Mouse (Mus musculus): ENCODE data around the gene Jmjd6. TPM values are rescaled to one million over a fixed set of nuclear protein-coding genes. Genes with fewer than 3 reads are reported as not detected.

Gene Jmjd6
- total and polyA plus RNA-seq, 3 experiments = 106 to 116 (median 109) TPM

- peaks cover 25% of the 10 kb centered on the region for H3K79me2 ChIP-seq (replicated peaks; ENCODE audit: control insufficient read depth, extremely low read depth, insufficient read depth, poor library complexity, severe bottlenecking)
- H3K36me3 ChIP-seq (replicated peaks in 1 of 2; ENCODE audit: control insufficient read depth in 1 of 2, insufficient read depth in 1 of 2, low read length in 1 of 2) = peaks cover 71 to 91% of the 10 kb centered on the region in 2 experiments
- in situ Hi-C loops (cut with MboI; ENCODE audit: low pct_ligation_motif_present, low pct_unique_long_range_greater_than_20kb, low sequenced_read_pairs) = no loop called here
- H3K4me3 ChIP-seq (replicated peaks in 1 of 3; ENCODE audit: low read depth in 2 of 3, low read length in 2 of 3, poor library complexity in 1 of 3) = no peak overlapping the region
- DNase-seq (ENCODE audit: extremely low read depth) = no peak
- H3K27me3 ChIP-seq (replicated peaks) = no peaks in the 10 kb centered on the region
- no peak overlapping the region for H3K27ac ChIP-seq (ENCODE audit: insufficient read depth, low read depth)
- peaks cover 15 to 51% of the 10 kb centered on the region in 2 experiments for H3K4me1 ChIP-seq (ENCODE audit: control insufficient read depth in 1 of 2, insufficient read depth in 2 of 2)
- H3K9me3 ChIP-seq (replicated peaks; ENCODE audit: low read length) = no peaks in the 10 kb centered on the region
- TF ChIP-seq TCF12 (IDR thresholded peaks at IDR 0.05; ENCODE audit: low read depth, low read length) (no peak), MEF2A (IDR thresholded peaks at IDR 0.05; ENCODE audit: borderline replicate concordance, low read depth, low read length) (no peak)
- H3K9ac ChIP-seq (ENCODE audit: insufficient read depth, low read depth) = no peak overlapping the region
- H3K4me2 ChIP-seq (ENCODE audit: insufficient read depth, low read depth, poor library complexity, severe bottlenecking) = no peak overlapping the region
- dilution Hi-C loops (cut with MboI; ENCODE audit: extremely low pct_ligation_motif_present, extremely low pct_unique_long_range_greater_than_20kb, low sequenced_read_pairs) = no loop called here
Measured at GRCm38 (mm10) chr11:116837441-116837840, 5.8 kb downstream of the Jmjd6 start.

DNA sequence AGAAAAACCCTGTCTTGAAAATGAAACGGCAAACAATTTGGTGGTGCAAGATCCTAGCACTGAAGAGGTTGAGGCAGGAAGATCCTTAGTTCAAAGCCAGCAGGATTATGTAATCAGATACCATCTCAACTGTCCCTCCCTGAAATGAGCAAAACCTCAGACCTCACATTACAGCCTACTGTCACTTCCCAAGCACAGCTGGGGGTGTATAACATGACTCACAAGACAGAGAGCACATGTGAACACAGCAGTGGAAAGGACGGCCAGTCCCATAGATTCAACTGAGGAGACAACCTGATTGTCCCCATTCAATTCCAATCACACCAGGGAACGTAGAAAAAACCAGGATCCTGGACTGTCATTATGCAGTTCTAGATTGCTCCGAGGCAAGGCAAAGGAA lies 7.0 kb downstream of the Jmjd6 start:
- H3K4me2 ChIP-seq (ENCODE audit: insufficient read depth, low read depth, poor library complexity, severe bottlenecking) = no peak overlapping the region
- H3K9me3 ChIP-seq (replicated peaks; ENCODE audit: low read length) = no peaks in the 10 kb centered on the region
- in situ Hi-C loops (cut with MboI; ENCODE audit: low pct_ligation_motif_present, low pct_unique_long_range_greater_than_20kb, low sequenced_read_pairs) = no loop called here
- H3K27ac ChIP-seq (ENCODE audit: insufficient read depth, low read depth) = no peak overlapping the region
- peaks cover 71 to 94% of the 10 kb centered on the region in 2 experiments for H3K36me3 ChIP-seq (replicated peaks in 1 of 2; ENCODE audit: control insufficient read depth in 1 of 2, insufficient read depth in 1 of 2, low read length in 1 of 2)
- peaks cover 13% of the 10 kb centered on the region for H3K79me2 ChIP-seq (replicated peaks; ENCODE audit: control insufficient read depth, extremely low read depth, insufficient read depth, poor library complexity, severe bottlenecking)
- no peak for DNase-seq (ENCODE audit: extremely low read depth)
- TF ChIP-seq ELF1 (IDR thresholded peaks at IDR 0.05; ENCODE audit: low read depth, low read length) (no peak), MAZ (IDR thresholded peaks at IDR 0.05; ENCODE audit: low read depth, low read length) (no peak), MAX (IDR thresholded peaks at IDR 0.05; ENCODE audit: low read length) (no peak), JUN (IDR thresholded peaks at IDR 0.05; ENCODE audit: insufficient read depth, low read depth, low read length) (no peak), KAT2A (IDR thresholded peaks at IDR 0.05; ENCODE audit: insufficient replicate concordance, low read length) (no peak)
- dilution Hi-C loops (cut with MboI; ENCODE audit: extremely low pct_ligation_motif_present, extremely low pct_unique_long_range_greater_than_20kb, low sequenced_read_pairs) = no loop called here
- H3K9ac ChIP-seq (ENCODE audit: insufficient read depth, low read depth) = no peak overlapping the region
- peaks cover 16 to 57% of the 10 kb centered on the region in 2 experiments for H3K4me1 ChIP-seq (ENCODE audit: control insufficient read depth in 1 of 2, insufficient read depth in 2 of 2)
- H3K27me3 ChIP-seq (replicated peaks) = no peaks in the 10 kb centered on the region
- no peak overlapping the region for H3K4me3 ChIP-seq (replicated peaks in 1 of 3; ENCODE audit: low read depth in 2 of 3, low read length in 2 of 3, poor library complexity in 1 of 3)

GRCm38 (mm10) chr11:116834954-116835353 lies 8.3 kb downstream of the Jmjd6 start:
- H3K36me3 ChIP-seq (replicated peaks in 1 of 2; ENCODE audit: control insufficient read depth in 1 of 2, insufficient read depth in 1 of 2, low read length in 1 of 2) = peaks cover 58 to 84% of the 10 kb centered on the region in 2 experiments
- in situ Hi-C loops (cut with MboI; ENCODE audit: low pct_ligation_motif_present, low pct_unique_long_range_greater_than_20kb, low sequenced_read_pairs) (no loop called here), dilution Hi-C loops (cut with MboI; ENCODE audit: extremely low pct_ligation_motif_present, extremely low pct_unique_long_range_greater_than_20kb, low sequenced_read_pairs) (no loop called here)
- no peak for TF ChIP-seq MAZ (IDR thresholded peaks at IDR 0.05; ENCODE audit: low read depth, low read length)
- TF ChIP-seq JUND (conservative IDR thresholded peaks at IDR 0.05; ENCODE audit: low read depth, low read length) = no peak
- TF ChIP-seq MXI1 (IDR thresholded peaks at IDR 0.05; ENCODE audit: low read depth, low read length) = no peak
- no peak for TF ChIP-seq NRF1 (IDR thresholded peaks at IDR 0.05; ENCODE audit: low read depth, low read length)
- TF ChIP-seq NELFE (IDR thresholded peaks at IDR 0.05; ENCODE audit: low read depth, low read length) = no peak
- TF ChIP-seq POLR2A (IDR thresholded peaks at IDR 0.05; ENCODE audit: low read depth, low read length) = no peak
- TF ChIP-seq ELF1 (IDR thresholded peaks at IDR 0.05; ENCODE audit: low read depth, low read length) = no peak
- no peak for TF ChIP-seq MAFK (IDR thresholded peaks at IDR 0.05; ENCODE audit: insufficient replicate concordance, low read length)
- no peak for TF ChIP-seq RAD21 (IDR thresholded peaks at IDR 0.05; ENCODE audit: low read depth, low read length)
- no peak for TF ChIP-seq PAX5 (IDR thresholded peaks at IDR 0.05; ENCODE audit: low read length)
- no peak for TF ChIP-seq BHLHE40 (IDR thresholded peaks at IDR 0.05; ENCODE audit: low read depth, low read length)
- TF ChIP-seq KAT2A (IDR thresholded peaks at IDR 0.05; ENCODE audit: insufficient replicate concordance, low read length) = no peak
- TF ChIP-seq ZKSCAN1 (IDR thresholded peaks at IDR 0.05; ENCODE audit: borderline replicate concordance, low read depth, low read length) = no peak
- no peak for TF ChIP-seq USF1 (IDR thresholded peaks at IDR 0.05; ENCODE audit: low read depth, low read length)
- no peak for TF ChIP-seq SMC3 (IDR thresholded peaks at IDR 0.05; ENCODE audit: low read depth, low read length)
- TF ChIP-seq ZC3H11A (IDR thresholded peaks at IDR 0.05; ENCODE audit: low read depth, low read length) = no peak
- no peak for TF ChIP-seq POLR2AphosphoS2 (IDR thresholded peaks at IDR 0.05; ENCODE audit: low read depth, low read length)
- no peak overlapping the region for H3K9ac ChIP-seq (ENCODE audit: insufficient read depth, low read depth)
- no peaks in the 10 kb centered on the region for H3K9me3 ChIP-seq (replicated peaks; ENCODE audit: low read length)
- no peaks in the 10 kb centered on the region for H3K79me2 ChIP-seq (replicated peaks; ENCODE audit: control insufficient read depth, extremely low read depth, insufficient read depth, poor library complexity, severe bottlenecking)
- H3K4me1 ChIP-seq (ENCODE audit: control insufficient read depth in 1 of 2, insufficient read depth in 2 of 2) = peaks cover 9 to 47% of the 10 kb centered on the region in 2 experiments
- no peak for DNase-seq (ENCODE audit: extremely low read depth)
- H3K4me3 ChIP-seq (replicated peaks in 1 of 3; ENCODE audit: low read depth in 2 of 3, low read length in 2 of 3, poor library complexity in 1 of 3) = no peak overlapping the region
- no peak overlapping the region for H3K27ac ChIP-seq (ENCODE audit: insufficient read depth, low read depth)
- no peak overlapping the region for H3K4me2 ChIP-seq (ENCODE audit: insufficient read depth, low read depth, poor library complexity, severe bottlenecking)
- H3K27me3 ChIP-seq (replicated peaks) = no peaks in the 10 kb centered on the region

Data from CH12.LX (cell line).